Mouse (Mus musculus): ENCODE results near the gene Gm28038. TPM values are rescaled to one million over a fixed set of nuclear protein-coding genes. Genes with fewer than 3 reads are reported as not detected.

The Gm28038 gene
- total and polyA plus RNA-seq, 3 experiments: not detected

DNA sequence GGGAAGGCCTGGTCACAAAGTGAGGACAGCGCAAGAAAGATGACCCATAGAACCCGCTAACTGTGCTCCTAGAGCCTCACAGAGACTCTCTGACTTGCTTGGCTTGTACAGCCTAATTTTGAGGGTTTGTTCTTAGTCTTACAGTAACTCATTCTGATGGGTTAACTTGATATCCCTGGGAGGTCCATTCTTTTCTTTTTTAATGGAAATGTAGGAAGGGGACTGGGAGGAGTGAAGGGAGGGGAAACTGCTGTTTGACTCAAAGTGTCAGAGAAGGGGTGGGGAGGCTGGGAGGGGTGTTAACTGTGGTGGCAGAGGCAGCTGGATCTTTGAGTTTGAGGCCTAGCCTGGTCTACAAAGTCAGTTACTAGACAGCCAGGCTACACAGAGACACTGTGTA is 54.5 kb downstream of the Gm28038 start:
- no peaks in the 10 kb centered on the region for H3K4me1 ChIP-seq (ENCODE audit: control insufficient read depth in 1 of 2, insufficient read depth in 2 of 2, low read length in 2 of 2)
- no peaks in the 10 kb centered on the region for H3K9me3 ChIP-seq (replicated peaks; ENCODE audit: insufficient read depth, low read length)
- peaks cover 0 to 21% of the 10 kb centered on the region in 2 experiments; a peak in 2 of 4 replicates for H3K36me3 ChIP-seq (ENCODE audit: control insufficient read depth in 1 of 2, insufficient read depth in 2 of 2, low read length in 2 of 2)
- no peak overlapping the region for H3K9ac ChIP-seq (ENCODE audit: control insufficient read depth, low read depth, low read length, poor library complexity, severe bottlenecking)
- H3K27ac ChIP-seq (ENCODE audit: control insufficient read depth, low read depth, low read length): no peak overlapping the region
- no peak for TF ChIP-seq SIN3A (IDR thresholded peaks at IDR 0.05; ENCODE audit: low read length)
- TF ChIP-seq MEF2A (IDR thresholded peaks at IDR 0.05; ENCODE audit: extremely low read depth, insufficient replicate concordance, low read depth, low read length, poor library complexity, severe bottlenecking): no peak
- no peak for TF ChIP-seq ELF1 (IDR thresholded peaks at IDR 0.05; ENCODE audit: low read depth, low read length)
- TF ChIP-seq BHLHE40 (IDR thresholded peaks at IDR 0.05; ENCODE audit: borderline replicate concordance, low read depth, low read length): no peak
- no peak for TF ChIP-seq MAFK (IDR thresholded peaks at IDR 0.05; ENCODE audit: borderline replicate concordance, low read depth, low read length)
- TF ChIP-seq MYB (IDR thresholded peaks at IDR 0.05; ENCODE audit: low read depth, low read length): no peak
- TF ChIP-seq TCF12 (IDR thresholded peaks at IDR 0.05; ENCODE audit: low read depth, low read length): no peak
- TF ChIP-seq RCOR1 (IDR thresholded peaks at IDR 0.05; ENCODE audit: low read depth, low read length): no peak
- no peak for TF ChIP-seq TBP (IDR thresholded peaks at IDR 0.05; ENCODE audit: low read depth, low read length)
- TF ChIP-seq CTCF (IDR thresholded peaks at IDR 0.05 in 2 of 3, conservative IDR thresholded peaks at IDR 0.05 in 1 of 3; ENCODE audit: control insufficient read depth in 1 of 3, insufficient read depth in 1 of 3, low read depth in 2 of 3, low read length in 3 of 3, poor library complexity in 1 of 3, severe bottlenecking in 1 of 3): no peak
- TF ChIP-seq MXI1 (IDR thresholded peaks at IDR 0.05; ENCODE audit: low read depth, low read length): no peak
- no peak for TF ChIP-seq ZNF384 (IDR thresholded peaks at IDR 0.05; ENCODE audit: low read depth, low read length)
- no peak for TF ChIP-seq UBTF (IDR thresholded peaks at IDR 0.05; ENCODE audit: borderline replicate concordance, insufficient read depth, low read depth, low read length)
- no peak for TF ChIP-seq TAL1 (IDR thresholded peaks at IDR 0.05; ENCODE audit: low read length)
- no peak for TF ChIP-seq GABPA (IDR thresholded peaks at IDR 0.05; ENCODE audit: low read depth, low read length)
- no peaks in the 10 kb centered on the region for H3K79me2 ChIP-seq (ENCODE audit: control insufficient read depth, insufficient read depth, low read length, poor library complexity)
- H3K4me3 ChIP-seq (ENCODE audit: control insufficient read depth in 1 of 2, insufficient read depth in 1 of 2, low read depth in 2 of 2, low read length in 2 of 2): no peak overlapping the region
- DNase-seq (ENCODE audit: low read depth, low spot score): no peak
- no peaks in the 10 kb centered on the region for H3K27me3 ChIP-seq (ENCODE audit: control insufficient read depth in 1 of 2, insufficient read depth in 2 of 2, low read length in 2 of 2)

DNA sequence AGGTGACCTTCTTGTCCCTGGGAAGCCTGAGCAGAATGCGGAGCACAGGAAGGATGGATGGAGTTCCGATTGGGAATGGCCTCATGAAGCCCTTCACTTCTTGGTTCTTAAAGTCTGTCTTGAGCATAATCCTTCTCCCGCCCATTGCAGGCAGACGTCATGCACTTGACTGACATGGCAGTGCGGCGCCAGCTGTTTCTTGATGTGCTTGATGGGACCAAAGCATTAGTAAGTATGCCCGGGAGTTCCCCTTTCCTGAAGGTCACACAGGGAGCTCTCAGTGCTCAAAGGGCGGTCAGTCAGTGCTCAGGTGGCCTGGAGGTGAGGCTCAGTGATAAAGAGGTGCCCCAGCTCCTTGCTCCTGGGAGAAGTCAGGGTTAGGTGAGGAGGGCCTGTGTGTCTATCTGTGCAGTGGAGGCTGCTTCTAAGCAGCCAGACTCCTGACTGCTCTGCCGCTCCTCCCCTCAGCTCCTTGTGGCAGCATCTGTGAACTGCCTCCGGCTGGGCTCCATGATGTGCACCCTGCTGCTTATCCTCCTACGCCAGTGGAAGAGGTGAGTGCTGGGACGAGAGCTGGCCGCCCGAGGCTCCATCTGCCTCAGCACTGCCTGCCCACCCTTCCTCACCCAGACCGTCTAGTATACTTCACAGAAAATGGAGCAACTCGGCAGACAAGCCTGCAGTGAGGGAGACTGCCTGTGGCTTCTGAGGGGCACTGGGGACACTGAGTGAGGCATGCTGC is 55.5 kb downstream of the Gm28038 start:
- Histone ChIP-seq H3K9ac (ENCODE audit: control insufficient read depth, low read depth, low read length, poor library complexity, severe bottlenecking) (no peak overlapping the region), H3K79me2 (ENCODE audit: control insufficient read depth, insufficient read depth, low read length, poor library complexity) (no peaks in the 10 kb centered on the region), H3K36me3 (ENCODE audit: control insufficient read depth in 1 of 2, insufficient read depth in 2 of 2, low read length in 2 of 2) (peaks cover 0 to 18% of the 10 kb centered on the region in 2 experiments; a peak in 2 of 4 replicates), H3K27me3 (ENCODE audit: control insufficient read depth in 1 of 2, insufficient read depth in 2 of 2, low read length in 2 of 2) (no peaks in the 10 kb centered on the region), H3K4me1 (ENCODE audit: control insufficient read depth in 1 of 2, insufficient read depth in 2 of 2, low read length in 2 of 2) (no peaks in the 10 kb centered on the region), H3K27ac (ENCODE audit: control insufficient read depth, low read depth, low read length) (no peak overlapping the region), H3K4me3 (ENCODE audit: control insufficient read depth in 1 of 2, insufficient read depth in 1 of 2, low read depth in 2 of 2, low read length in 2 of 2) (no peak overlapping the region), H3K9me3 (replicated peaks; ENCODE audit: insufficient read depth, low read length) (no peaks in the 10 kb centered on the region)
- TF ChIP-seq BHLHE40 (IDR thresholded peaks at IDR 0.05; ENCODE audit: borderline replicate concordance, low read depth, low read length) (no peak), ZNF384 (IDR thresholded peaks at IDR 0.05; ENCODE audit: low read depth, low read length) (no peak), GATA1 (IDR thresholded peaks at IDR 0.05; ENCODE audit: low read depth, low read length) (no peak), ZKSCAN1 (IDR thresholded peaks at IDR 0.05; ENCODE audit: low read depth, low read length) (no peak), MYC (IDR thresholded peaks at IDR 0.05; ENCODE audit: low read depth, low read length) (no peak), MAX (IDR thresholded peaks at IDR 0.05; ENCODE audit: low read length) (no peak)
- no peak for DNase-seq (ENCODE audit: low read depth, low spot score)

All from MEL (cell line).